Mouse (Mus musculus) kidney, postnatal 4 days (tissue): ENCODE data around the gene Gm20843.
"Not testable (repeated sequence)": the region's sequence is repeated elsewhere in the genome, so short reads cannot be mapped to it uniquely, and the experiment has no call there.

Source experiments
- DNase-seq, 2 experiments: peaks; one replicate each; pipeline ENCODE4 v3.0.0; 2021; ENCODE audit warnings: mixed read lengths in 2 of 2

Gene Gm20843

GRCm38 (mm10) chrY:72247018-72247417 is at the start of gene Gm20843:
Gm20843 (minus strand) TSS chrY:72247118.
- not testable (repeated sequence) for DNase-seq
